Mouse (Mus musculus): Measurements from ENCODE around the gene Sp7.
A peak's percentile ranks its signal among the peaks of the same experiment; 100 is the strongest.

Gene Sp7

DNA sequence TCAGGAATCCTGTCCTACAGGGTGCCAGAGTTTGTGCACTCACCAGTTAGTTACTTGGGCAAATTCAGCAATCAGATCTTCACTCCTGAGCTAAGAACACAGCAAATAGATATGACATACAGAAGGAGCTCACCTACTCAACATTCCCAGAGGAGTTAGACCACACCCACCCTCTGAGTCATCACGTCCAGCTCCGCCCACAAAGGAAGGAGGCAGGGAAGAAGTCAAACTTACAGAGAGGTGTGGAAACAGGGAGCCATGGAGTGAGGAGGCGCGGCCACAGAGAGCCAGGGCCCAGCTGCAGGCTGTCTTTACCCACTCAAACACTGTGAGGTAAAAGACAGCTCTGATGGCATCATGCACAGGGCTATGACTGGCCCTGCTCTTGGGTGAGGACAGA is 20.5 kb downstream of the Sp7 start:
- DNase-seq (ENCODE audit: low read depth, low spot score), result peak; percentile 82

DNA sequence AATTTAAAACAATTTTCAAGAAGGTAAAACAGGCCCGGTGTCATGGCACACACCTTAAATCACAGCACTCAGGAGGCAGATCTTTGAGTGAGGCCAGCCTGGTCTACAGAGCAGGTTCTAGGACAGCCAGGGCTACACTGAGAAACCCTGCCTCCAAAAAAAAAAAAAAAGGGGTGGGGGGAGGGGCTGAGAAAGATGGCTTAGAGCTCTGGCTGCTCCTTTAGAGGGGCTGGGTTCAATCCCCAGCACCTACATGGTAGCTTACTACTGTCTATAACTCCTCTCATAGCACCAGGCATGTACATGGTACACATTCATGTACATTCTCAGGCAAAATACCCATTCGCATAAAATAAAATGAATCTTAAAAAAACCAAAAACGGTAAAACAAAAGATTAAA is 22.5 kb downstream of the Sp7 start:
- no peak for DNase-seq (ENCODE audit: low read depth, low spot score)

DNA sequence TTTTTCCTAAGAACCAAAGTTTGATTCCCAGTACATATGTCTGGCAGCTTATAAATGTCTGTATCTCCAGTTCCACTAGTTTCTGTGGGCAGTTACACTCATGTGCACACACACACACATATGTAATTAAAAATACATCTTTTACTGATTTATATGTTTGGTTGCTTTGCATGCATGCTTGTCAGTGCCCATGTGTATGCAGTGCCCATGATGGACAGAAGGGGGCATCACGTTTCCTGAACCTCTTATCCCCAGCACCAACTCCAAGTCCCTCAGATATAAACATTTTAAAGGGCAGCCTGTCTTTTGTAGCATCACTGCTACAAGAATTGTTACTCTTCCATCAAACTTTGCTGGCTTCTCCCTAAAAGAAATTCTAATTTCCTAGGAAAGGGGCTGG is 25.4 kb downstream of the Sp7 start:
- DNase-seq (ENCODE audit: low read depth, low spot score), result peak; percentile 89

DNA sequence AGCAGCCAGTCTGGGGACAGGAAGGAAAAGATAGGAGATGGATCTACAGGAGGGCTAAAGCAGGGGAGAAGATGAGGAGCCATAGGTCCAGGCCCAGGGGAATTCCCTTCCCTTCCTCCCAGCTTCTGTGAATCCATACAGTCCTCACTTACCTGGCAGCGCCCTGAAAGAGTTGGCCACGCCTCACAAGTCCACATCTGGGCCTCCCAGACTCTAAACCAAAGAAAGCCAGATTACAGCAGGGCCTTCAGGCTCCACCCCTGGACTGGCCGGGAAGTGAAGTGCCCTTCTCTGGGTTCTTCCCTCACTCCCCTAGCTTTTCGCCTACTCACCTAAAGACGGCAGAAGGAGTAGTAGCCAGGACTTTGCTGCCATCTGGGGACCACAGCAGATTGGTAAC is 27.4 kb downstream of the Sp7 start:
- DNase-seq (ENCODE audit: low read depth, low spot score), result no peak

DNA sequence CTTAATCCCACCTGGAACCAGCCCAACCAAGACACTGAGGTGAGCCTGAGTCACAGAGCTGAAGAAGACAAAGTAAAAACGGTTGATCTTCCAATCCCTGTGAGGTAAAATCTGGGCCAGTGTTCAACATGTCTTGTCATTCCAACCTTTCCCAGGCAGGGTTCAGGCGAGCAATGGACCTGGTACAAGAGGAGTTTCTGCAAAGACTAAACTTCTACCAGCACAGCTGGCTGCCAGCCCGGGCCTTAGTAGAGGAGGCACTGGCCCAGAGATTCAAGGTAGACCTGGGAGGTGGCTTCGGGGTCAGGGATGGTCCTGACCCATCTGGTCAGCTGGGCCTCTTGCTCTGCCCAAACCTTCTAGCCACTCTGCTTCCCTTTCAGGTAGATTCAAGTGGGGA is 30.0 kb downstream of the Sp7 start:
- no peak for DNase-seq (ENCODE audit: low read depth, low spot score)

DNA sequence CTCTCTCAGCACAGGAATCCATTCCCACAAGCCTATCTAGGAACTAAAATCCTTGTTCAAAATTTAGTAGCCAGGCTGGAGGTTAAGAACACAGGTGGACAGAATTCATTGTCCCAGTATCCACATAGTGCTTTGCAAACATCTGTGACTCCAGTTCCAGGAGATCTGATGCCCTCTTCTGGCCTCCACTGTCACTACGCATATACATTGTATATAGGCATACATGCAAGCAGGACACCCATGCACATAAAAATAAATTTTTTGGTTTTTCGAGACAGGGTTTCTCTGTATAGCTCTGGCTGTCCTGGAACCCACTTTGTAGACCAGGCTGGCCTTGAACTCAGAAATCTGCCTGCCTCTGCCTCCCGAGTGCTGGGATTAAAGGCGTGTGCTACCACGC is 31.1 kb downstream of the Sp7 start:
- DNase-seq (ENCODE audit: low read depth, low spot score), result peak; percentile 60

DNA sequence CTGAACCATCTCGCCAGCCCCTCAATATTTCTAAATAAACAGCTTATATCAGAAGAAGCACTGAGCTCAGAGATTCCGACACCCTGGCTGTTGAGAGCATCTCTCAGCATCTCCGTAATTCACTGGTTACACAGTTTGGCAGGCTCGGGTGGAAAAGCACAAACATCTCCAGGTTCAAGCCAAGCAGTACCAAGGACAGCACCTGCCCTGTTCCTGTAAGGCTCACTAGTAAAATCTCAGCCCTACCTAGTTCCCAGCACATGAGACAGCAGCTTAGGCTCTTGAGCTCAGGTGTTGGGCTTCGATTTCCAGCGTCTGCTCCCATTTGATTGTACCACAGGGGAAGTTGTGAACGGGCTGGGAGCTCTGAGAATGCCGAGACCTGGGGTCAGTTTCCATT is 31.7 kb downstream of the Sp7 start:
- peak; percentile 46 for DNase-seq (ENCODE audit: low read depth, low spot score)

DNA sequence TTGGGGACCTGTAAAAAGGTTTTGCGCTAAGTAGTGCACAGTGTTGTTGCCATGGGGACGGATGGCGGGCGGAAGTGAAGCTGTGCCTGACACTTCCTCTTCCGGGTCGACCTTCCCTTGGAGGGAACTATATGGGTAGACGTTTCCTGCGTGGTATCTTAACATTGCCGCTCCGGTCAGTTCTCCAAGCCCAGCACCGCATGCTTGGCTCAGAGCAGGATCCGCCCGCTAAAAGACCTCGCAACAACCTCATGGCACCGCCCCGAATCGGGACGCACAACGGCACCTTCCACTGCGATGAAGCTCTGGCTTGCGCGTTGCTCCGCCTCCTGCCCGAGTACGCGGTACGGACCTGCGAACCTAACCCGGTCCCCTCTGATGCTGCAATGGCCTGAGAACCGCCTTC is 35.4 kb downstream of the Sp7 start, which contains the start of gene Myg1:
Gene Myg1, plus strand, starts transcription at position 100 of the 406 bp plus-strand sequence.
- peak; percentile 95 for DNase-seq (ENCODE audit: low read depth, low spot score)

DNA sequence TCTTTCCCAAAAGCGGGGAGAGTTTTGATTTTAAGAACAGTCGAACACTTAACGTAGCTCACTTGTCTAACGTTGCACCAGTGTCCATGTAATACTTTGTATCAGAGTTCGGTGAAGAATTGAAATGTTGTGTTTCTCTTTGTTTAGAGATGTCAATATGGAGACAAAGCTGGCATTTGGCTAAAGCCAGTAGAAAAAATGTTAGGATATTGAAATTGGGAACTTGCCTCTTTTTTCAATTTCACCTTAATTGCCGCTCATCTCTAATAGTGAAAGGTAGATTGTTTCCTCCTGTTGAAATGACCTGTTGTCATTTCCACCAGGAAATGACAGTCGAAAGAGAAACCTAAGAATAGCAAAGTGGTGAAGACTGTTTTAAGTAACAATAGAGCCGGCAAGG is 40.1 kb downstream of the Sp7 start:
- peak; percentile 20 for DNase-seq (ENCODE audit: low read depth, low spot score)

DNA sequence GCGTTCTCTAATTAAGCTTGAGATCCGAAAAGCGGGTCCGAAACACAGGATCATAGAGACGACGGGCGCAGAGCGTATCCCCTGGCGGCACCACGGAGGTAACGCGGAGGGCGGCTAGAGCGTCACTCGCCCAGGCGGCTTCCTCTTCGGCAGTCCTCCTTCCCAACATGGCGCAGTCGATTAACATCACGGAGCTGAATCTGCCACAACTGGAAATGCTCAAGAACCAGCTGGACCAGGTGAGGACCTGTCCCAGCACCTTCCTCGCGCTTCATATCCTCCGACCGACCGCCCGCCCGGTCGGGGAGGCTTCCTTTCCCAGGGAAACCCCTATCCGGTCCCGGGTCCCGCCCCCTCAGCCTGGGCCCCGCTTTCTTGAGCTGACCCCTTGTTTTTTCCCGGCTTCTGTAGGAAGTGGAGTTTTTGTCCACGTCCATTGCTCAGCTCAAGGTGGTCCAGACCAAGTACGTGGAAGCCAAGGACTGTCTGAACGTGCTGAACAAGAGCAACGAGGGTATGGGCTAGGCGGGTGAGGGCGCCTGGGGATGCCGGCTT is 40.9 kb downstream of the Sp7 start, which contains the start of gene Pfdn5:
Gene Pfdn5, plus strand, starts transcription at position 95 of the 555 bp plus-strand sequence.
- DNase-seq (ENCODE audit: low read depth, low spot score), result peak; percentile 89

DNA sequence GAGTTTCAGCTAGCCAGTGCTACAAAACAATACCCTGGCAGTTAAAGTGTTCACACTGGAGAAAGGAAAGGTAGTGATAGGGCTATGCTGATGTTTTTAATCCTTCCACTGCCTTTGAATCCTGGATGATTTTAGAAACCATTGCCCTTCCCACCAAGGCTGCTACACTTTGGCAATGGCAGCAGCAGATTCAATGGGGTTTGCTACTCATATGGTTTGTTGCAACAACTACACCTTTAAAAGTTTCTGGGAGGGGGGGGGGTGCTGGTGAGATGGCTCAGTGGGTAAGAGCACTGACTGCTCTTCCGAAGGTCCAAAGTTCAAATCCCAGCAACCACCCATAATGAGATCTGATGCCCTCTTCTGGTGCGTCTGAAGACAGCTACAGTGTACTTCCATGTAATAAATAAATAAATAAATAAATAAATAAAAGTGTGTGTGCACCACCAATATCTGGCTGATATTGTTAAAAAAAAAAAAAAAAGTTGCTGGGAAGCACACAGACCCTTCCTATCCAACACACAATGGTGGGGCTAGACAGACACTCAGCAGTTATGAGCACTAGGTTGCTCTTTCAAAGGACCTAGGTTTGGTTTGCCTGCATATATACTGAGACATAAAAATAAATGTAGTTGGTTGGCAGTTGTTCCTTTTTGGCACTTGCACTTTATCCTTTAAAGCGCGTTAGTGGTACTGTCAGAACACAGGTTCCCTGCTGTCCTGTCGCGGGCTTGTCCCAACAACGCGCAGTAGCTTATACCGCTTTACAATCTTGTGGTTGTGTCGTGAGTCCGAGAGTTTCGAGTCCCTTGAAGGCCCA is 42.1 kb downstream of the Sp7 start:
- peak; percentile 38 for DNase-seq (ENCODE audit: low read depth, low spot score)

DNA sequence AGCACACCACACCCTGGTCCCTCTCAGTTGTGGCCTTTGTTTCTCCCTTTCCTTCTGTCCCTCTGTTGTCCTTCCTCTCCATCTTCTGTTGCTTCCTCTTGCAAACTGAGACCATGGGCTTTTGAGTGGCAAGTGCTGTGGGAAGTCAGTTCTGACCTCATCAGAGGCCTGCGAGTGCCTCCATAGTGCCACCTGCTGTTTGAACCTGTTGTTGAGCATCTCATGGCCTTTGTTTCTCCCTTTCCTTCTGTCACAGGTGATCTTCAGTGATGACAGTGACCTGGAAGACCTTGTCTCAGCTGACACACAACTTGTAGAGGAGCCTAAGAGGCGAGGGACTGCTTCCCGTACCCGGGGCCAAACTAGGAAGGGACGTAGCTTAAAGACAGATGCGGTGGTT is 50.7 kb downstream of the Sp7 start:
- peak; percentile 80 for DNase-seq (ENCODE audit: low read depth, low spot score)

DNA sequence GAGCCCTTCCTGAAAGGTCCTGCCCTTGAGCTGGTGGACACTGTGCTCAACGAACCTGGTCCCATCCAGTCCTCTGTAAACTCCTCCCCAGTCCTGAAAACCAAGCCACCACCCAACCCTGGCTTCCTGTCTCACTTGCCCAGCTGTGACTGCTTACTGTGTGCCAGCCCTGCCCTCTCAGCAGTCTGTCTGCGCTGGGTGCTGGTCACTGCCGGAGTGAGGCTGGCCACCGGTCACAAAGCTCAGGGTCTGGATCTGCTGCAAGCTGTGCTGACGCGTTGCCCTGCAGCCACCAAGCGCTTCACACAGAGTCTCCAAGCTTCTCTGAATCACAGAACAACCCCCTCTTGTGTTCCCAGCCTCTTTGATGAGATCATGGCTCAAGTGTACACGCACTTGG is 51.7 kb downstream of the Sp7 start:
- DNase-seq (ENCODE audit: low read depth, low spot score), result no peak

DNA sequence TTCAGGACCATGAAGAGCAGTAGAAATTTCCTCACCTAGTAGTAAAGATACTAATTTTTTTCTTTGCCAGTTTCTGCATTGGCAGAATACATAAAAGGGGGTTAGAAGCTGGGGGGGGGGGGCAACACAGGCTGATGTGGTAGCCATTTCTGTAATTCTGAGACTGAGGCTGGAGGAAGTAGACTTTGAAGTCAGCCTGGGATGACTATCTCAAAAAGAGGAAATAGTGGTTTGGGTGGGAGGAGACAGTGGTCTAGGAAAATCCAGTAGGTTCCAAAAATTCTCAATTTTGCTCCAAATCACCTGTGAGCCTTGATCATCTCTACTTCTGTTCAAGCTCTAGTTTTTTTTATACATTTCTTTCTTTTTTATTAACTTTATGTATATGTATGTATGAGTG is 55.5 kb downstream of the Sp7 start:
- DNase-seq (ENCODE audit: low read depth, low spot score), result no peak

DNA sequence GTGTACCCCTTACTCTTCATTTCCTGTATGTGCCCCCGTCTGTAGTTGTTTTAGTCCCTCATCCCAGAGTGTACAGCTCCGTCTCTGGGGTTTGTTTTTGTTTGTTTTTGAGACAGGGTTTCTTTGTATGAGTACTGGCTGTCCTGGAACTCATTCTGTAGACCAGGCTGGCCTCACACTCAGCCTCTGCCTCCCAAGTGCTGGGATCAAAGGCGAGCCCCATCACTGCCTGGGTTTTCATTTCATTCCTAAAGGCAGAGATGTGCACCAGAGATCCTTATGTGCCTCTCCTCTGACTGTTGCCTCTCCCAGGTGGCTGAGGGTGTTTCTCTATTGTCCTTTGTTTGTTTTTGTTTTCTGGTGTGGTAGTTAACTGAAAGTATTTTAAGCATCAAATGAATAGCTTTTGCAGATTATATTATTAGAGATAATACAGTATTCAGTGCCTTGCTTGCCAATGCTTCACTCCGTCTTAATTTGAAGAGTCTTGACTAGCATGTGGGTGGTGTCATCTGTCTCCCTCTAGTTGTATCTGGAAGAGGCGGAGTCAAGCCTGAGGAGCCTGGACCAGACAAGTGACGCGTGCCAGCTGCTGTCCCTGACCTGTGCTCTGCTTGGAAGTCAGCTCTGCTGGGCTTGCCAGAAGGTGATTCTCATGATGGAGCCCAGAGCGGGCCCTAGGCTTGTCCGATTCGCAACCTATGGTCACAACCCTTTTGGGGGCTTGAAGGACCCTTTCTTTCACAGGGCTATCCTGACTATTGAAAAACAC is 56.7 kb downstream of the Sp7 start:
- no peak for DNase-seq (ENCODE audit: low read depth, low spot score)

DNA sequence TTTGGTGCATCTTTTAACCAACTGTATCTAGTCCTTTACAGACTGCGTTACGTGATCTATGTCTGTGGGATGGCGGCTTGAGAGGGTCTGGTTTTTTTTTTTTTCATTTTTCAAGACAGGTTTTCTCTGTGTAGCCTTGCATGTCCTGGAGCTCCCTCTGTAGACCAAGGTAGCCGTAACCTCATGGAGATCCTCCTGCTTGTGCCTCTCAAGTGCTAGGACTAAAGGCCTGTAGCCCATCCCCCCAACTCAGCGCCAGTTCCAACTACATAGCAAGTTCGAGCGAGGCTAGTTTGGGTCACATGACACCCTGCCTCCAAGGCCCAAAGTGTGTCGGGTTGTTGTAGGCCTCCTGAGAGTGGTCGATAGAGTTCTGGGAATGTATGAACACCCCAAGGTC is 58.3 kb downstream of the Sp7 start:
- DNase-seq (ENCODE audit: low read depth, low spot score), result no peak

Measured in 3T3-L1 (cell line).